Mouse (Mus musculus): Measurements from ENCODE around the gene Srd5a3.
A peak's percentile ranks its signal among the peaks of the same experiment; 100 is the strongest.
"Not testable (repeated sequence)": the region's sequence is repeated elsewhere in the genome, so short reads cannot be mapped to it uniquely, and the experiment has no call there.

Gene Srd5a3

GRCm38 (mm10) chr5:76139808-76140729 is at the start of gene Srd5a3:
TSS of gene Srd5a3 (plus strand) at chr5:76140271.
- DNase-seq: peak; percentile 96

DNA sequence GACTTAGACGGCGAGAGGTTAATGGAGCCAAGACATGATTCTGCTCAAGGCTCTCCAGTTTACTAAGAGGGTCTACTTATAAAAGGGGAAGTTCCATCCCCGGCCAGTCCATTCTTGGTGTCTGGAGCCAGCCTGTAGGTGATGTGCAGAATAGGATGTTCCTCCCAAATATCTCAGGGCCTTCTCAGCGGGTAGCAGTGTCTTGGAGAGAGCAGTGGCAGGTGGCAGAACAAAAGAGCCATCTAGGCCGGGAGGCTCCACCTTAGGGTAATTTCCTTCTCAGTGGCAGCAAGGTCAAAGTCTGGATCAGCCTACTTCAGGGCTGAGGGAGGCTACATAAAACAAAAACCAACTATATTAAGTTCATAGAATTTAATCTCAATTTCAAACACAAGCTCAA is 36.3 kb upstream of the Srd5a3 start:
- DNase-seq: not testable (repeated sequence)

DNA sequence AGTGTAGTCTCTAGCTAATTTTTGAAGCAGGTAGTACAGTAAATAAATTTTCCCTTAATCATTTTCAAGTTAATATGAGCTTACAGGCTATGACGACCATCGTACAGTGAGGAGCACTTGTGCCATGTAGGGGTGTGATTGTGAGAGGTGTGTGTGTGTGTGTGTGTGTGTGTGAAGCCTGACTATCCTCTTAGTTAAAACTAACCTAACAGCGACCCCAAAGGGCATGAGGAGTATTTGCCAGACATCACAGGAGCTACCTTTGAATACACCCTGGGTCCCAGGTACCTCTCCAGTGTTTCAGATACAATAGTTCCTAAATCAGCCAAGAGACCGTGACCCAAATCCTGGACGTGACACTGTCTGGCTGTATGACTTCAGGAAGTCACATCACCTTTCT is 32.8 kb upstream of the Srd5a3 start:
- no peak for DNase-seq

- DNase-seq: no peak
Observed at GRCm38 (mm10) chr5:76108496-76108895, 31.6 kb upstream of the Srd5a3 start.

- no peak for DNase-seq
Observed at GRCm38 (mm10) chr5:76111173-76111572, 28.9 kb upstream of the Srd5a3 start.

- no peak for DNase-seq
Observed at GRCm38 (mm10) chr5:76112016-76112415, 28.1 kb upstream of the Srd5a3 start.

- no peak for DNase-seq
Observed at GRCm38 (mm10) chr5:76115436-76116041, 24.5 kb upstream of the Srd5a3 start.

- peak; percentile 76 for DNase-seq
Observed at GRCm38 (mm10) chr5:76118441-76118840, 21.6 kb upstream of the Srd5a3 start.

GRCm38 (mm10) chr5:76120634-76121033 is 19.4 kb upstream of the Srd5a3 start:
- DNase-seq: no peak

DNA sequence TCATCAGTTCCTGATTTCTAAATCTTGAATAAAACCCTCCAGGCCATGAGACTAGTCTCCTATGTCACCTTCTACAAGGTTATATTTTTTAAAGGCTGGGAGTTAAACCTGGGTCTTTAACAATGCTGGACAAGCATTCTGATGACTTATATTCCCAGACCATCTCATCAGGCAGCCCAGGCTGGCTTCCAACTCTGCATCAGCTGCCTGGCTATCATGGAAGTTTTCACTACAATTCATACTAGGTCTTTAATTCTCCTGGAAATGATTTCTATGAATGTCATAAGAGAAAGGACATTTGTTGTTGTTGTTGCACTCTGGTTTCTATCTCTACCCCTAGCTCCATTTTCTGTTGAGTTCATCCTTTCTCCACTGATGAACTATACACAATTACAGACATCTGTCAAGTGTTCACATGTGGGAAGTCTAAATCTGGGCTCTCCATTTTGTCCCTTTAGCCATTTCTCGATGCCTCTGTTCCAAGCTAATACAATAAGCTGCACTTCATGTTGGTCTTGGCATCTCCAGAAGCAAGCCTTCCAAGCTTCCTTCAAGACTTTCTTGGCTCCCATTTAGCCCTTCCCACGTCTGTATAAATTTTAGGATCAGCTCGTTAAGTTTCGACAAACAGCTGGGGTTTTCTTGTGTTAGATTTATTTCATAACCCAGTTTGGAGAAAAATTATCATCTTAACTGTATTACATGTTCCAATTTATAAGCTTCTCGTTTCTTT is 12.3 kb upstream of the Srd5a3 start:
- no peak for DNase-seq

DNA sequence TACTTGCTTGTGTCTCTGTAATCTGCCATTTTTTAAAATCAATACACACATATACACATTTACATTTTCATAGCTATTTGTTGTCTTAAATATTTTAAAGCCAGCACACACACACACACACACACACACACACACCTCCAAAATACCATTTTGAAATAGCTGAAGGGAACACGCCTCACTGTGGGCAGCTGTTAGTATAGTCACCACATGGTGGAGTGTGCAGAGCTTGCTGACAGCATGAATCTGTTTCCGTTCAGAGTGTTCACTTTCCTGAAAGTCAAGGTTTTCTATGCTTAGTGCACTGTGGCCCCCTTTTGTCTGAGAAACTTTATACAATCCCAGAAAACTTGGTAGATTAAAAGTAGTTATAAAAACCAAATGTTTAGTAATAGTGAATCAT is 9.8 kb upstream of the Srd5a3 start:
- DNase-seq: no peak

GRCm38 (mm10) chr5:76131990-76132389 is 8.1 kb upstream of the Srd5a3 start:
- no peak for DNase-seq

DNA sequence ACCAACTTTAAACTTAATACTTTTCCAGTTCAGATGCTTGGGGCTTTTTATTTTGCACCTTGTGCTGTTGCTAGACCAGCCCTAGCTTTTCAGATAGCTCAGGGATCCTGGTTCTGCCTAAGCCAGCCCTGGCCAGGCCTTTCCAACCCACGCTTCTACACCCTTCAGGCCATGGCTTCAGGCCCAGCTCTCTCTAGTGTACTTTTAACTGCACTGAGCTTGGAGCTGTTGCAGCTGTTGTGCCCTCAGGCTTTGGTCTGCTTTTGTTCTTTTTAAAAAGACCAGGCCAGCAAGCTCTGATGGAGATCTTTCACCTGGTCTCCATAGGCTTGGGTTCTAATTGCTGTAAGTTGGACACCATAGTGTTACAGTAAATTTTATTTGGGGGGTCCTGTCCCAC is 4.4 kb upstream of the Srd5a3 start:
- DNase-seq: no peak

DNA sequence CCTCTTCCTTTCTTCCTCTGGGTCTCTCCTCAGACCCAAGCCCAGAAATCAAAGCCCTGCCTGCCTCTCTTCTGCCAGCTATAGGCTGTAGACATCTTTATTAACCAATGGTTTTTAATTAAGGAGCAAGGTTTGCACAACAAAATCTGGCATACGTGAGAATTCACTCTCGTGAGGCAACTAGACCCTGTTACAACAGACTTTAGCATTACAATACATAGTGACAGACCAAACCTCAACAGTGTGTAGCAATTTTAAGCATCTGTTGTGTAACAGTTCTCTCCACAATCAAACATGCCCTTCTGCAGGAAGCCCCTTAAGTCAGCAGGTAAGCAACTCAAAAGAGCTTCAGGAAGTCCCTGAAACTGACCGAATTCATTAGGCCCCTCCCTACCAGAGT is 3.8 kb upstream of the Srd5a3 start:
- DNase-seq: no peak

- DNase-seq: no peak
Observed at GRCm38 (mm10) chr5:76137586-76137985, 2.5 kb upstream of the Srd5a3 start.

- DNase-seq: no peak
Observed at GRCm38 (mm10) chr5:76138071-76138470, 2.0 kb upstream of the Srd5a3 start.

DNA sequence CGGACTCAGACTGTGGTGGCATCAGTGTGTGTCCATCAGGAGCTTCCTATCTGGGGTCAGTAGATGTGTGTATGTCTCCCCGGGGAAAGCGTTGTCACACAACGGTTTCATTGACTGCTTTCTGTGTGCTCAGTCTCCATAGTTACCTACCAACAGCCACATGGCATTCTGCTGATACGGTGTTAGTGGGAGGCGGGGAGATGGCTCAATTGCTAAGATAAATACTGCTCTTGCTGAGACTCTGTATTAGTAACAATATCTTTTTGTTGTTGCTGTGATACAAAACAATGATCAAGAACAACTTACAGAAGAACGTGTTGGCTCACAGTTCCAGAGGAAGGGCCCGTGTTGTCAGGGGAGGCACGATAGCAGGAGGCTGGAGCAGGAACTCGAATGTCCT is 1.6 kb upstream of the Srd5a3 start:
- DNase-seq: no peak

DNA sequence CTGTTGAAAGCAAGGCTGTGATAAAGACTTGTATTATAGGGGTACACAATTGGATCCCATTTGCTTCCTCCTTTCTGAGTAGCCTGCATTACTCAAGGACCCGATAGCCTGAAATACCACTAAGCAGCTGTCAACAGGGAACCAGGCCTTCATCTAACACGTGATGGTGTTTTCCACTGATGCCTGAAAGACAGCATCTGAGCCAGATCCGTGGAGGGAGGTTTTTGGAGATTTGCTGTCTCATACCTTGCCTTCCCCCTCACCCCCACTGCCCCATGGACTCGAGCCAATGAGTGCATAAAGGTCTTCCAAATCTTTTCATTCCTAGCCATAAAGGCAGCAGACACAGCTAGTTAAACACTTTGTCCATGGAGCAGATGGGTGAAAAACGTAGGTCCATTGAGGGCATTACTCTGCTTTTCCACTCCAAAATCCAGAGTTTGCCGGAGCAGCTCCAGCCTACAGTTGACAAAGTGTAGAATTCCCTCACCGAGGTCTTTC is 850 bp upstream of the Srd5a3 start:
- DNase-seq: no peak

- no peak for DNase-seq
Observed at GRCm38 (mm10) chr5:76140730-76141066, 627 bp downstream of the Srd5a3 start.

DNA sequence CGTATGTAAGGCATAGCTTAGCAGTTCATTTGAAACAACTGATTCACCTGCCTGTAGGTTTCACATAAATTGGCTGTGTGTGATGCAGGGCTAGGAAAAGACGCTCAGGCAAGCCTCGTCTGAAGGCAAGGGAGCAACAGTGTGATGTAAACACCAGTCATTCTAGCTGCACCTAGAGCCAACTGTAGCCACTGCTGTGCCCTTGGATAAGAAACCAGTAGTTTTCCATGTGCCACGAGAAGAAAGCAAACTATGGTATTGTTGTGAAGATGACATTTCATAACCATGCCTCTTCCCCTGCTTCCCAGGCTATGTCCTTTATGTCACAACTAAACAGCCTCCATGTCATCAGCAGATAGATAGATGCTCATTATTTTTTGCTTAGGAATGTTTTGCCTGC is 3.3 kb downstream of the Srd5a3 start:
- DNase-seq: no peak

DNA sequence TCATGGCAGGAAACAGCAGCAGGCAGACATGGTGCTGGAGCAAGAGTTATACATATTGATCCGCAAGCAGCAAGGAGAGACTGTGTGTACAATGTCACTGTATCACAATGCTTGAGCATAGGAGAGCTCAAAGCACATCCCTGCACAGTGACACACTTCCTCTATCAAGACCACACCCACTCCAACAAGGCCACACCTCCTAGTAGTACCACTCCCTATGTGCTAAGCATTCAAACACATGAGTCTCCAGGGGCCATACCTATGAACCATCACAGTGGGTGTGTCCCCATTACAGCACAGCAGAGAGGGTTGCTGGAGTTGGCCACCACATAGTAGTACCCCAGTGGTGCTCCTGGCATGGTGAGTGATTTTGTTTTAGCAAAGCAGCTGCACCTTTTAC is 6.3 kb downstream of the Srd5a3 start:
- DNase-seq: no peak

DNA sequence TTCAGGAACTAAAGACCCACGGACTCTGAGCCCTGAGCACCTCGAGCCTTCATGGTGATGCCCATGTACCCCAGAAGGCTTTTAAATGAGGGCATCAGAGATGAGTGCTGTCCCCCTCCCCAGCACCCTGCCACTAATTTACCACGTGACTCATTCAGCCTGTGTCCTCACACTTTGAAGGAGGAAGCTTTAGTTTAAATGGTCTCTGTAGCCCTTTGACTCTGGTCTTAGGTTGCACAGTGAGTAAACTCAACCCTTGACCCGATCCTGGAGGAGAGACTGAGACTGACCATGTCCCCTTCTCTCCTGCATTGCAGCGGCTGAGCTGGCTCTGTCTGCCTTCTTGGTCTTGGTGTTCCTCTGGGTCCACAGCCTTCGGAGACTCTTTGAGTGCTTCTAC is 9.4 kb downstream of the Srd5a3 start:
- DNase-seq: no peak

GRCm38 (mm10) chr5:76152956-76153355 is 12.9 kb downstream of the Srd5a3 start:
- no peak for DNase-seq

- no peak for DNase-seq
Observed at GRCm38 (mm10) chr5:76153430-76153829, 13.4 kb downstream of the Srd5a3 start.

Data from retina, postnatal 1 day (tissue).